Mouse (Mus musculus): ENCODE measurements at regions not wholly inside any gene's neighbourhood (a gene's known extent, or its start where the extent isn't known, plus 50 kb on each side); places are given as distances from the start of the nearest gene placed in this dataset.

DNA sequence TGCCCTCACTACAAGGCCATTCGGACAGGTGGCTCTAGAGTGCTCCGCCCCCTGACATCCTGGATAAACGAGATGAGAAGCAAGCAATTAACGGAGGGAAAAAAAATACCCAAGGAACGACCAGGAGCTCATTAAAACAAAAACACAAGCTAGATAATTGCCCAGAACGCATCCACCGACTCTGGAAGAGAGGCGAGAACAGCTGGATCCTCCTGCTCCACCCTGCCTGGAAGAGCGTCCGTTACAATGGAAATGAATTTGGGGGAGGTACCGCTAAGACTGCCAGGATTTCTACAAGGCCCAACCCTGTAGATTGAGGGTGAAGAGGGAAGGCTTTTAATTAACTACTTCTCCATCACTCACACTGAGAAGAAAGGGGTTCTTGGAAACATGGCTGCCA lies 85.6 kb upstream of the Spaca7 start:
- no peaks in the 10 kb centered on the region for H3K4me1 ChIP-seq
- 38% methylated on average over 11 of the region's 11 CpGs for WGBS
- peaks cover 42% of the 10 kb centered on the region for H3K27me3 ChIP-seq
- no peak overlapping the region for H3K9ac ChIP-seq
- H3K9me3 ChIP-seq = no peaks in the 10 kb centered on the region
- no peak overlapping the region for H3K4me2 ChIP-seq (replicated peaks)
- no peak overlapping the region for H3K27ac ChIP-seq
- H3K36me3 ChIP-seq = no peaks in the 10 kb centered on the region
- H3K4me3 ChIP-seq = no peak overlapping the region
- no peak for ATAC-seq (ENCODE audit: low FRiP score, low read depth)

DNA sequence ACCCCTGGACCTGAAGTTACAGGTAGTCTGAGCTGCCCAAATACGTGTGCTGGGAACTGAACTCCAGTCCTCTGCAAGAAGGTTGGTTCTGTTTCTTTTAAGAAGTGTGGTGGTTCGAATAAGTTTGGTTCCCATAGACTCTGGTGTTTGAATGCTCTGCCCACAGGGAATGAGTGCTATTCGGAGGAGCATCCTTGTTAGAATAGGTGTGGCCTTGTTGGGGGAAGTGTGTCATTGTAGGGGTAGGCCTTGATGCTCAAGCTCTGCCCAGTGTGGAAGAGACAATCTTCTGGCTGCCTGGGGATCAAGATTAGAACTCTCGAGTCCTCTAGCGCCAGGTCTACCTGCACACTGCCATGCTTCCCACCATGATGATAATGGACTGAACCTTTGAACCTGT lies 83.6 kb upstream of the Spaca7 start:
- no peak for ATAC-seq (ENCODE audit: low FRiP score, low read depth)
- Histone ChIP-seq H3K9ac (no peak overlapping the region), H3K9me3 (no peaks in the 10 kb centered on the region), H3K4me2 (replicated peaks) (no peak overlapping the region), H3K36me3 (no peaks in the 10 kb centered on the region), H3K4me1 (no peaks in the 10 kb centered on the region), H3K4me3 (no peak overlapping the region), H3K27me3 (peaks cover 45% of the 10 kb centered on the region), H3K27ac (no peak overlapping the region)
- 89% methylated on average over 5 of the region's 5 CpGs for WGBS

DNA sequence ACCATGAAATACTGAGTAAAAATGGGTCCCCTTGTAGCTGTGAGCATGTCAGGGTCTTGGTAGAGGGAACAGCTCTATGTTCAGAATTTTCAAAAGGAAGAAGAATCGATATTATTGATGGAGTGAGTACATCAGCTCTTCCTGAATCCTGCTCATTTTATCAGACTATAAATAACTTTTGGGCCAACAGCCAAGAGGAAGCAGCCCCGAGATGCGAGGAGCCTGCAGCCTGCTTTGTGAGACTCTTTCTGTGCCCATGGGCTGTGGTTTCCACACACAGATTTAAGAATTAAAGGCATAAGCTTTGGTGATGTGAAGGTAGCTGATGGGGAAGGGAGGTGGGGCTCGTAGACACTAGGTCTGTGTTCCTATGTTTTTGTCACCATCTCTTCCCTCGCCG lies 81.4 kb upstream of the Spaca7 start:
- Histone ChIP-seq H3K9ac (no peak overlapping the region), H3K4me1 (no peaks in the 10 kb centered on the region), H3K27ac (no peak overlapping the region), H3K36me3 (no peaks in the 10 kb centered on the region), H3K4me2 (replicated peaks) (no peak overlapping the region), H3K9me3 (no peaks in the 10 kb centered on the region), H3K27me3 (peaks cover 50% of the 10 kb centered on the region), H3K4me3 (no peak overlapping the region)
- ATAC-seq (ENCODE audit: low FRiP score, low read depth) = no peak
- WGBS = 76% methylated on average over 6 of the region's 6 CpGs

DNA sequence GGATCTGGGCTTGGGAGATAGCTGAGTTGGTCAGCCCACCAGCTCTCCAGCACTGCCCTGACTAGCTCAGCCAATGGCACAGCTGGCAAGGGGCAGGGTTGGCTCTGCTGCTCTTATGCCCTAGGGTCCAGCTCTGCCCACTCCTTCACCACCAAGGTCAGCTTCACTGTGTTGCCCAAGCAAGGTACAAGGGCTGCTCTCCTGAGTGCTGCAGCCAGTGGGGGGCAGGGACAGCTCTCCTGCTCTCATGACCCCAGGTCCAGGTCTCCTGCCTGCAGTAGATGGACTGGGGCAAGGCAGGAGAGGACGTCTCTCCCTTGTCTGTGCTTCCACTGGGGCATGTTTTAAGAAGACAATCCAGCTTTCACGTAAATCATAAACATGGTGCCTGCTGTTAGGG lies 80.4 kb upstream of the Spaca7 start:
- H3K27me3 ChIP-seq = peaks cover 49% of the 10 kb centered on the region

DNA sequence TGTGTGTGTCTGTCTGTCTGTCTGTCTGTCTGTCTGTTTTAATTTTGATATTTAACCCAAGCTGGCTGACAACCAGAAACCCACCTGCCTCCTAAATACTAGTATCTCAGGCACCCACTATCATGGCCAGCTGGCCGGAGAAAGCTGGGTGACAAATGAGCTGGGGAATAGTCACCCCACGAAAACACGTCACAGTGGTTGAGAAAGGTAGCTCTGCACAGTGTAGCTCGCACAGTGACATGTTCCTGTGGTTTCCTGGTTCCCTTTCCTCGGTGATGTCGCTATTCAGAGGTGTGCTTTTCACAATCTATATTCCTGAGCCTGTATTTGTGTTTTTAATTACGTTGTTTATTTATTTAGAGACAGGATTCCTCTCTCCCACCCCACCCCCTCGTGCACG lies 78.3 kb upstream of the Spaca7 start:
- H3K4me3 ChIP-seq = no peak overlapping the region
- no peak for ATAC-seq (ENCODE audit: low FRiP score, low read depth)
- H3K27me3 ChIP-seq = peaks cover 57% of the 10 kb centered on the region

More for the DNA sequence above, 80.4 kb upstream of the Spaca7 start:
- Histone ChIP-seq H3K9ac (no peak overlapping the region), H3K36me3 (no peaks in the 10 kb centered on the region), H3K9me3 (no peaks in the 10 kb centered on the region), H3K4me3 (no peak overlapping the region), H3K4me2 (replicated peaks) (no peak overlapping the region), H3K27ac (no peak overlapping the region), H3K4me1 (peaks cover 2% of the 10 kb centered on the region; the same call in 1 of the 2 replicates)
- no peak for ATAC-seq (ENCODE audit: low FRiP score, low read depth)
- WGBS = 73% methylated on average over 2 of the region's 2 CpGs

DNA sequence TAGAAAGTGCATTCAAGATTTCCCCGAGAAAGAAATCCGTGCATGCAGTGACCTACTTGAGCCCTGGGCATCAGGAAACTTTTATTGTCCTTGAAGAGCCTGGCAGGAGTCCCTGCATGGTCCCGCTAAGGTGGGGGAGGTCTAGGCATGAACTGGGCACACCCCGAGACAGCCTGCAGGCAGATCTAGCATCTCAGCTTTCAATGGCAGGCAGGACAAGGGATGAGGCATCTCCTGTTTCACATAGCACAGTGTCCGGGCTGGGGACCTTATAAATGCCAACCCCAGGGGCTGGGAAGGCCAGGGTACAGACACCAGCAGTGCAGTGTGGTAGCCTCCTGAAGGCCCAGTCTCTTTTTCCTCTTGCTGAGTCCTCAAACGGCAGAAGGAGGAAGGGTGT lies 75.4 kb upstream of the Spaca7 start:
- Histone ChIP-seq H3K9ac (no peak overlapping the region), H3K27ac (no peak overlapping the region), H3K4me3 (no peak overlapping the region), H3K36me3 (no peaks in the 10 kb centered on the region), H3K9me3 (no peaks in the 10 kb centered on the region), H3K4me2 (replicated peaks) (no peak overlapping the region), H3K4me1 (peaks cover 12% of the 10 kb centered on the region), H3K27me3 (peaks cover 77% of the 10 kb centered on the region)
- ATAC-seq (ENCODE audit: low FRiP score, low read depth) = no peak
- WGBS = 4% methylated on average over 6 of the region's 6 CpGs

More for the DNA sequence above, 78.3 kb upstream of the Spaca7 start:
- Histone ChIP-seq H3K9me3 (no peaks in the 10 kb centered on the region), H3K36me3 (no peaks in the 10 kb centered on the region), H3K27ac (no peak overlapping the region), H3K9ac (no peak overlapping the region), H3K4me2 (replicated peaks) (no peak overlapping the region), H3K4me1 (peaks cover 4% of the 10 kb centered on the region; the same call in 1 of the 2 replicates)
- 69% methylated on average over 9 of the region's 9 CpGs for WGBS

DNA sequence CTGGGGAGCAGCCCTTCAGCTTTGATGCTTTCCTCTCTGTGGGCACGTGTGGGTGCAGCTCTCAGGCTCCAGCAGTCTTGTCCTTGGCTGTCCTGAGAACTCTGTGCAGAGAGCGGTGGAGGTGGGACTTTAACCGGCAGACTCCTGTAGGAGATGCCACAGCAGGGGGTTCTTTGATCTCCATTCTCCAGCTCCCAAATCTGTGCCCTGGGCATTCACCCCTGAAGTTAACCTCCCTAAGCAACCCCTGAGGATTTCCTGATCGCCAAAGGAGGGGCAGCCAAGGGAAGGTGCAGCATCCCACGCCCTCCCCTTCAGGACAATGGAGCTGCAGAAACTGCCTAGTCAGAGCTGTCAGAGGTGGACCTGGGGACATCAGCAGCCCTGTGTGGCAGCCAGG lies 73.2 kb upstream of the Spaca7 start:
- H3K27ac ChIP-seq = no peak overlapping the region
- H3K9ac ChIP-seq = no peak overlapping the region
- 7% methylated on average over 5 of the region's 5 CpGs for WGBS
- H3K27me3 ChIP-seq = peaks cover 79% of the 10 kb centered on the region
- H3K4me3 ChIP-seq = no peak overlapping the region
- no peak for ATAC-seq (ENCODE audit: low FRiP score, low read depth)
- no peaks in the 10 kb centered on the region for H3K36me3 ChIP-seq
- peaks cover 17% of the 10 kb centered on the region for H3K4me1 ChIP-seq
- H3K4me2 ChIP-seq (replicated peaks) = no peak overlapping the region
- no peaks in the 10 kb centered on the region for H3K9me3 ChIP-seq

DNA sequence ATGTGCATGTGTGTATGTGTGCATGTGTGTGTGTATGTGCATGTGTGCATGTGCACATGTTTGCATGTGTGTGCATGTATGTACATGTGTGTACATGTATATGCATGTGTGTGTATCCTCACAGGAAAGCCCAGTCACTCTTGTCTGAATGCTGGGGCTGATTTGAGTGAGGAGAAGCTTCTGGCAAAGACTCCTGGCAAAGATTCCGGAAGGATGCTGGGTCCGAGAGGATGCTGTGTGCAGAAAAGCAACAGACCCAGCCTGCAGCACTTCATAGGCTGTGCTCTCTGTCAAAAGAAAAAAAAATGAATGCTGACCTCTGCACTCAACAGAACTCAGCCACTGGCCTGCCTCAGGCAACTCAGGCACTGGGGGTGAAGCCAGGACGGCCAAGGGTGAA lies 72.5 kb upstream of the Spaca7 start:
- no peak overlapping the region for H3K27ac ChIP-seq
- H3K9me3 ChIP-seq = no peaks in the 10 kb centered on the region
- no peak overlapping the region for H3K4me2 ChIP-seq (replicated peaks)
- no peak overlapping the region for H3K4me3 ChIP-seq
- no peak for ATAC-seq (ENCODE audit: low FRiP score, low read depth)
- H3K4me1 ChIP-seq = peaks cover 17% of the 10 kb centered on the region
- 49% methylated on average over 3 of the region's 3 CpGs for WGBS
- H3K36me3 ChIP-seq = no peaks in the 10 kb centered on the region
- no peak overlapping the region for H3K9ac ChIP-seq
- H3K27me3 ChIP-seq = peaks cover 82% of the 10 kb centered on the region

DNA sequence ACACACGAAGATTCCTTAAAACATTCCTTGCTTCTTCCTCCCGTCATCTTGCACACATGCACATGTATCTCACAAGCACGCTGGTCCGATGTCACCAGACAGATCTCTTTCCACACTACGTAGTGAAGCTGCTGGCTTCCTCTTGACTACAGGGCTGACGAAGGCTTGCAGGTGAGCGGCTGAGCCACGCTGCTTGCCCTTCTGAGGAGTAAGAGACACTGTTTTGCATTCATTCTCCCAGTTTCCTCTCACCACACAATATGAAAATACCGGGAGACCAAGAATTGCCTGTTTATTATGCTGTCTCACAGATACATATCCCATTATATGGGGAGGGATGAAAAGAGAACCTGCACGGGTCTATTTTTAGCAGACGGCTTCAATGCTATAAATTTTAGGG lies 71.0 kb upstream of the Spaca7 start:
- Histone ChIP-seq H3K4me1 (peaks cover 17% of the 10 kb centered on the region), H3K9ac (peak overlapping the region; percentile 19; the same call in 1 of the 2 replicates), H3K4me2 (replicated peaks) (peak overlapping the region; percentile 59), H3K27me3 (peaks cover 87% of the 10 kb centered on the region), H3K27ac (no peak overlapping the region), H3K9me3 (no peaks in the 10 kb centered on the region), H3K36me3 (no peaks in the 10 kb centered on the region), H3K4me3 (peak overlapping the region; percentile 36)
- 3% methylated on average over 11 of the region's 11 CpGs for WGBS
- no peak for ATAC-seq (ENCODE audit: low FRiP score, low read depth)

DNA sequence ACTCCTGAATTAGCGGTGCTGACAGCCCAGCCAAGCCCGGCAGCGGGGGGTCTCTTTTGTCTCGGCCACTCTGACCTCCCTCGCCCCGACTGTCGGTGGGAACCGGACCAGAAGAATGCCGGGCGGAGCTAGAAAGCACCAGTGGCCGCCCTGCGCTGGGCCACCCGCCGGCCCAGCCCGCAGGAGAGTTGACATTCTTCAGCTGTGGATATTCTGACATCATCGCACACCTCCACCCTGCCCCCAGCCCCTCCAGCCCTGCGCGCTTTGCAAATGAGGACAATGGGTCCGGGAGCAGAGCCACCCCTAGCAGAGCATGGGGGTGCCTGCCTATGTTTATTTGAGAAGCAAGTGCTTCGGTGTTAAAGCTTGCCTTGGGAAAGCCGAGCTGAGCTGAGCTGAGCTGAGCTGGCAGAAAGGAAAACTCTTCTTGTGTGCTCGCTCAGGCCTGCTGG lies 70.5 kb upstream of the Spaca7 start:
- H3K9me3 ChIP-seq = no peaks in the 10 kb centered on the region
- WGBS = under 1% methylated on average over 22 of the region's 22 CpGs
- peak overlapping the region; percentile 59 for H3K4me2 ChIP-seq (replicated peaks)
- no peak overlapping the region for H3K27ac ChIP-seq
- peak; percentile 28; the same call in 1 of the 2 replicates for ATAC-seq (ENCODE audit: low FRiP score, low read depth)
- H3K36me3 ChIP-seq = no peaks in the 10 kb centered on the region
- peaks cover 88% of the 10 kb centered on the region for H3K27me3 ChIP-seq
- H3K4me3 ChIP-seq = peak overlapping the region; percentile 36
- H3K9ac ChIP-seq = peak overlapping the region; percentile 19; the same call in 1 of the 2 replicates
- peaks cover 16% of the 10 kb centered on the region for H3K4me1 ChIP-seq

DNA sequence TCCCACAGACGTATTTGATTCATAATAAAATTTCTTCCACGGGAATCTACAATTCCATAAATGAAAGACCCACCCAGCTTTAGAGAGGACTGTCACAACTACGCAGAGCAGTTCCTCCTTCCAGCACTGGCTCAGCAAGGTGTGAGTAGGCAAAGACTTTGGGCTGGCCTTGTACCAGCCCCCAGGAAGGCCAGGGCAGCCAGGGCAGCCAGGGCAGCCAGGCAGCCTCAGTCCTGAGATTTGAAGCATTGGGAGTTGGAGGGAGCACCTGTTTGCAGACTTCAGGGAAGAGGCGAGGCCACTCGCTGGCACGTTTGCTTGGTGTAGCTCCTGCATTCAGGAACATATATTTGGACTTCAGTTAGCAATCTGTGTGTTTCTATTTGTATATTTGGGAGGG lies 70.0 kb upstream of the Spaca7 start:
- 10% methylated on average over 6 of the region's 6 CpGs for WGBS
- peaks cover 85% of the 10 kb centered on the region for H3K27me3 ChIP-seq
- H3K4me2 ChIP-seq (replicated peaks) = peak overlapping the region; percentile 59
- H3K27ac ChIP-seq = no peak overlapping the region
- peak overlapping the region; percentile 36 for H3K4me3 ChIP-seq
- no peaks in the 10 kb centered on the region for H3K36me3 ChIP-seq
- no peaks in the 10 kb centered on the region for H3K9me3 ChIP-seq
- peaks cover 13% of the 10 kb centered on the region for H3K4me1 ChIP-seq
- H3K9ac ChIP-seq = 0 out of 2 replicates have a peak overlapping the region, but pooled peaks have one; percentile 19
- ATAC-seq (ENCODE audit: low FRiP score, low read depth) = no peak

DNA sequence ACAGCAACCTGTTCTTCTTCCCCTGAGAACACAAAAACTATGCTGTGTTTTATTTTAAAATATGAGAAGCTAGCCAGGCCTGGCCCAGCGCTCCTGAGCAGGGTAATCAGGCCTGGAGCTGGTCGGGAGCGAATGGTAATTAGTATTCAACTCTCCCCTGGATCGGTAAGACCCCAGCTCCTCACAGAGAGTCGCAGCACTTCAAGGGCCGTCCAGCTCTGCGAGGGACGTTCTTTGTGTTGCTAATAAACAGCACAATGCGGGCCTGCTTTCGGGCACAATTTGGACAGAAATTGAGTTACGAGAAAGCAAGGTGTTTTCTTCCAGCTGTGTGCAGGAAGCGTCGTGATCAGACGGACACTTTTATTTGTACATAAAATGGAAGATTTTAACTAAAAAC lies 69.5 kb upstream of the Spaca7 start:
- ATAC-seq (ENCODE audit: low FRiP score, low read depth) = no peak
- Histone ChIP-seq H3K27ac (no peak overlapping the region), H3K27me3 (peaks cover 88% of the 10 kb centered on the region), H3K4me2 (replicated peaks) (no peak overlapping the region), H3K4me3 (no peak overlapping the region), H3K9ac (no peak overlapping the region), H3K36me3 (no peaks in the 10 kb centered on the region), H3K9me3 (no peaks in the 10 kb centered on the region), H3K4me1 (peaks cover 13% of the 10 kb centered on the region)
- 2% methylated on average over 14 of the region's 14 CpGs for WGBS

DNA sequence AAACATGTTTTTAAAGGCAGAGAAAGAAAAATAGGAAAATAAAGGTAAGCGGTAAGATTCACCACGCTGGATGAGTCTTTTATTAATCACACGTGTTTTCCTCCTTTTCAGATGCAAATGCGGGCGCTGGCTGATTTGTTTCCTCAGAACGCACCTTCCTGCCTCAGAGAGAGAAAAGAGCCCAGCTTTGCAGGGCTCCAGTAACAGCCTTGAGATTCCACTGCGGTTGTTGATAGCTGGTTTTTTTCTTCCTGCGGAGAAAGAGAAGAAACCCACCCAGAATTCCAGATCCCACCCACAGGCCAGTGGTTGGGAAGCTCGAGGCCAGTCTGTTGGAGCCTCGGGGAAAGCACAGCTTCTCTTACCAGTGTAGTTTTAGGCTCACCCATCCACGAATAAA lies 68.6 kb upstream of the Spaca7 start:
- 2% methylated on average over 11 of the region's 11 CpGs for WGBS
- H3K9me3 ChIP-seq = no peaks in the 10 kb centered on the region
- no peak overlapping the region for H3K9ac ChIP-seq
- no peaks in the 10 kb centered on the region for H3K36me3 ChIP-seq
- H3K27me3 ChIP-seq = peaks cover 92% of the 10 kb centered on the region
- H3K4me2 ChIP-seq (replicated peaks) = no peak overlapping the region
- H3K4me3 ChIP-seq = no peak overlapping the region
- peaks cover 13% of the 10 kb centered on the region for H3K4me1 ChIP-seq
- no peak for ATAC-seq (ENCODE audit: low FRiP score, low read depth)
- H3K27ac ChIP-seq = no peak overlapping the region
